ENCODE assay signal across 35 mouse cellular contexts in the genomic region with DNA sequence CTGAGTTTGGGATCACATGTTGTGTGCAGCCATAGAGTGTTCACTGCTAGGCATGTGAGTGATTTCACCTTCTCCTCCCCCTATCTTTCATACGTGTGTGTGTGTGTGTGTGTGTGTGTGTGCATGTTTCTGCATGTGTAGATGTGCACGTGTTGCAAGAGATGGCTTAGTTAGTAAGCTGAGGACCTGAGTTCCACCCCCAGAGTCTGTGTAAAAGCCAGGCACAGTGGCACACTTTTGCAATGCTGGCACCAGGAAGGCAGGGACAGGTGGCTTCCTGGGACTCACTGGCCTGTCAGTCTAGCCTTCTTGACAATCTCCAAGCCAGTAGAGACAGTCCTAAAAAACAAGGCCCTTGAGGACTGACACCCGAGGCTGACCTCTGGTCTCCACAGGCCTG. TPM values are rescaled to one million over a fixed set of nuclear protein-coding genes. Genes with fewer than 3 reads are reported as not detected.
"Had no signal": no experiment of that assay in that cellular context is flagged by ENCODE, and none has a peak within 500 bp of the region (broad histone marks: within the 10 kb centered on the region; RNA-seq: fewer than 3 reads in every experiment).

No protein-coding gene starts in this region.

- DNase-seq: left cerebral cortex, postnatal 4 days; liver; liver, embryonic 13.5 days; liver, postnatal 0 days; lung, adult 18-20 months; lung, adult 2 months; lung, embryonic 14.5 days; lung, postnatal 10 days; lung, postnatal 14 days; lung, postnatal 36 days; lung, postnatal 4 days; midbrain, embryonic 14.5 days had no signal

- H3K27ac ChIP-seq: limb, embryonic 10.5 days; limb, embryonic 12.5 days; limb, embryonic 13.5 days; limb, embryonic 15.5 days; liver, embryonic 12.5 days; liver, embryonic 13.5 days; liver, embryonic 14.5 days; liver, embryonic 15.5 days; lung, embryonic 15.5 days; macrophage; midbrain, embryonic 12.5 days; midbrain, embryonic 15.5 days; neural tube, embryonic 12.5 days; neural tube, embryonic 13.5 days had no signal

- H3K27me3 ChIP-seq: limb, embryonic 13.5 days; limb, embryonic 15.5 days; liver, embryonic 13.5 days; liver, embryonic 15.5 days; lung, embryonic 15.5 days; midbrain, embryonic 15.5 days; neural tube, embryonic 12.5 days; neural tube, embryonic 13.5 days had no signal

- H3K4me2 ChIP-seq: limb, embryonic 12.5 days; limb, embryonic 13.5 days; limb, embryonic 15.5 days; liver, embryonic 11.5 days; liver, embryonic 12.5 days; liver, embryonic 13.5 days; liver, embryonic 15.5 days; lung, embryonic 14.5 days; lung, embryonic 15.5 days; midbrain, embryonic 11.5 days; midbrain, embryonic 12.5 days; midbrain, embryonic 15.5 days; neural tube, embryonic 12.5 days; neural tube, embryonic 13.5 days had no signal

- H3K36me3 ChIP-seq: limb, embryonic 10.5 days; limb, embryonic 12.5 days; limb, embryonic 13.5 days; limb, embryonic 15.5 days; liver, embryonic 12.5 days; liver, embryonic 13.5 days; liver, embryonic 15.5 days; lung, embryonic 15.5 days; midbrain, embryonic 12.5 days; midbrain, embryonic 15.5 days; neural tube, embryonic 12.5 days; neural tube, embryonic 13.5 days had no signal

- H3K9me3 ChIP-seq: limb, embryonic 10.5 days; limb, embryonic 12.5 days; limb, embryonic 13.5 days; limb, embryonic 15.5 days; liver, embryonic 12.5 days; liver, embryonic 13.5 days; liver, embryonic 15.5 days; lung, embryonic 15.5 days; midbrain, embryonic 12.5 days; midbrain, embryonic 15.5 days; neural tube, embryonic 12.5 days; neural tube, embryonic 13.5 days had no signal

- H3K4me1 ChIP-seq: limb, embryonic 10.5 days; limb, embryonic 12.5 days; limb, embryonic 13.5 days; limb, embryonic 15.5 days; liver, embryonic 12.5 days; liver, embryonic 13.5 days; liver, embryonic 15.5 days; lung, embryonic 15.5 days; midbrain, embryonic 12.5 days; neural tube, embryonic 12.5 days; neural tube, embryonic 13.5 days had no signal

- H3K4me3 ChIP-seq: limb, embryonic 10.5 days; limb, embryonic 12.5 days; limb, embryonic 13.5 days; limb, embryonic 15.5 days; liver, embryonic 12.5 days; liver, embryonic 13.5 days; liver, embryonic 15.5 days; lung, embryonic 15.5 days; megakaryocyte, embryonic 14.5 days; midbrain, embryonic 12.5 days; midbrain, embryonic 15.5 days; myocyte; neural tube, embryonic 12.5 days; neural tube, embryonic 13.5 days had no signal

- H3K9ac ChIP-seq: limb, embryonic 13.5 days; limb, embryonic 15.5 days; liver, embryonic 12.5 days; liver, embryonic 13.5 days; liver, embryonic 14.5 days; liver, embryonic 15.5 days; liver, postnatal 0 days; lung, embryonic 14.5 days; lung, embryonic 15.5 days; midbrain, embryonic 15.5 days; neural tube, embryonic 12.5 days; neural tube, embryonic 13.5 days had no signal

- ATAC-seq: liver, embryonic 12.5 days; liver, postnatal 0 days; lung, postnatal 0 days; midbrain, embryonic 15.5 days; midbrain, embryonic 16.5 days had no signal

RNA-seq across cellular contexts. Expression of a gene that starts 13.2 kb away (rescaled TPM):
- polyA plus RNA-seq: limb, embryonic 10.5 days; limb, embryonic 11.5 days; limb, embryonic 12.5 days; limb, embryonic 13.5 days; liver, embryonic 12.5 days; liver, embryonic 13.5 days; liver, embryonic 15.5 days; lung, embryonic 14.5 days; macrophage; midbrain, embryonic 11.5 days; neural tube, embryonic 11.5 days; neural tube, embryonic 13.5 days had no signal

RNA-seq across cellular contexts. Expression of a gene that starts 41.7 kb away (rescaled TPM):
- polyA plus RNA-seq: limb, embryonic 10.5 days; limb, embryonic 11.5 days; liver, adult 2 months; liver, embryonic 12.5 days; liver, embryonic 13.5 days; liver, embryonic 16.5 days; liver, postnatal 0 days; lung, postnatal 0 days; macrophage; myocyte had no signal
